Mouse (Mus musculus) left cerebral cortex, adult 2 months (tissue): ENCODE measurements around the gene Rnf111. TPM values are rescaled to one million over a fixed set of nuclear protein-coding genes. Genes with fewer than 3 reads are reported as not detected.

Experiments
- DNase-seq, 2 experiments: peaks; one replicate each; pipeline ENCODE4 v3.0.0; 2021 to 2022; ENCODE audit warnings: low spot score in 2 of 2, mixed read lengths in 1 of 2; ENCODE audit errors: extremely low spot score in 1 of 2
- H3K27ac ChIP-seq: fragments of 200-600 bp; 2 replicates; pipeline ENCODE4 v1.8.1; 2022
- H3K4me3 ChIP-seq: fragments of 200-600 bp; 2 replicates; pipeline ENCODE4 v1.8.1; 2022
- CTCF ChIP-seq: fragments of 200-600 bp; IDR thresholded peaks from 2 replicates; pipeline ENCODE4 v1.8.1; 2022; ENCODE audit warnings: antibody characterized with exemption, mild to moderate bottlenecking, moderate library complexity
- intact Hi-C: fragments of 180-260 bp; cut with DNase I; formaldehyde crosslinking; loops from one replicate; pipeline ENCODE4 v1.15.1; 2025
- microRNA-seq, 2 experiments: library from miRNA; unstranded; fragments of <30 nt; microRNA quantifications; one replicate each; pipeline ENCODE4 v1.2.0; 2021
- total RNA-seq, 2 experiments: library from RNA; stranded (reverse); gene quantifications; 2 replicates each; pipeline ENCODE4 v1.2.3; 2021

Gene Rnf111
- total RNA-seq, 2 experiments from 2014 or later, result 40.4 to 46.2 TPM

GRCm38 (mm10) chr9:70389548-70389947 lies 114.0 kb downstream of the Rnf111 start:
- no peak overlapping the region for H3K4me3 ChIP-seq
- intact Hi-C loops, result no loop called here
- DNase-seq, result no peak
- H3K27ac ChIP-seq, result no peak overlapping the region
- no peak for TF ChIP-seq CTCF

GRCm38 (mm10) chr9:70387410-70388119 lies 116.0 kb downstream of the Rnf111 start:
- intact Hi-C loops, result no loop called here
- no peak for TF ChIP-seq CTCF

GRCm38 (mm10) chr9:70384958-70385728 lies 118.4 kb downstream of the Rnf111 start:
- no peak overlapping the region for H3K27ac ChIP-seq
- no peak for TF ChIP-seq CTCF
- H3K4me3 ChIP-seq, result no peak overlapping the region
- DNase-seq, result no peak
- intact Hi-C loops, result no loop called here

More at GRCm38 (mm10) chr9:70387410-70388119, 116.0 kb downstream of the Rnf111 start:
- no peak for DNase-seq
- H3K4me3 ChIP-seq, result no peak overlapping the region
- no peak overlapping the region for H3K27ac ChIP-seq

GRCm38 (mm10) chr9:70384494-70384893 lies 119.0 kb downstream of the Rnf111 start:
- no peak for TF ChIP-seq CTCF
- intact Hi-C loops, result no loop called here
- Histone ChIP-seq H3K4me3 (no peak overlapping the region), H3K27ac (no peak overlapping the region)
- no peak for DNase-seq

- no peak for DNase-seq
- TF ChIP-seq CTCF, result no peak
- intact Hi-C loops, result no loop called here
These were observed 119.8 kb downstream of the Rnf111 start for GRCm38 (mm10) chr9:70383750-70384149.

GRCm38 (mm10) chr9:70382091-70382490 lies 121.4 kb downstream of the Rnf111 start:
- Histone ChIP-seq H3K27ac (no peak overlapping the region), H3K4me3 (no peak overlapping the region)
- intact Hi-C loops, result no loop called here
- DNase-seq, result no peak
- no peak for TF ChIP-seq CTCF

More at GRCm38 (mm10) chr9:70383750-70384149, 119.8 kb downstream of the Rnf111 start:
- Histone ChIP-seq H3K4me3 (no peak overlapping the region), H3K27ac (no peak overlapping the region)

GRCm38 (mm10) chr9:70379502-70380467 lies 123.7 kb downstream of the Rnf111 start:
- Histone ChIP-seq H3K27ac (no peak overlapping the region), H3K4me3 (no peak overlapping the region)
- no peak for DNase-seq
- intact Hi-C loops, result no loop called here
- TF ChIP-seq CTCF, result no peak

Small RNA genes within 50 kb of the gene (microRNA-seq; reads per million reads assigned to microRNA genes)
- 0.24 to 0.72 reads per million in 2 experiments for gene Mir5626

Other genes starting within 250 kb of the Rnf111 start
- 1 to 10 TPM; 1.7 to 1.9 TPM for gene Ccnb2, start 82.2 kb downstream of the Rnf111 start, total RNA-seq
- 10 to 100 TPM; 54.9 to 57.9 TPM for gene Sltm, start 39.0 kb upstream of the Rnf111 start, total RNA-seq
- gene Gm10642, start 152.5 kb upstream of the Rnf111 start, total RNA-seq, result 1 to 10 TPM; 1.5 to 1.6 TPM
- gene Mindy2, start 153.4 kb upstream of the Rnf111 start, total RNA-seq, result 10 to 100 TPM; 38.2 to 40.5 TPM
- 10 to 100 TPM; 67.3 to 70.3 TPM for gene Adam10, start 175.3 kb upstream of the Rnf111 start, total RNA-seq